Mouse (Mus musculus) ovary, adult 2 months (tissue): ENCODE measurements around the gene Spdye4b. TPM values are rescaled to one million over a fixed set of nuclear protein-coding genes. Genes with fewer than 3 reads are reported as not detected.

Experiments used
- polyA plus RNA-seq: library from polyadenylated mRNA; depleted of rRNA; stranded (reverse); fragments of >200 nt; gene quantifications from 2 replicates; pipeline ENCODE4 v1.2.3, GENCODE M21; 2012; rRNA removed

Spdye4b gene
- not detected in 2 replicates for polyA plus RNA-seq

DNA sequence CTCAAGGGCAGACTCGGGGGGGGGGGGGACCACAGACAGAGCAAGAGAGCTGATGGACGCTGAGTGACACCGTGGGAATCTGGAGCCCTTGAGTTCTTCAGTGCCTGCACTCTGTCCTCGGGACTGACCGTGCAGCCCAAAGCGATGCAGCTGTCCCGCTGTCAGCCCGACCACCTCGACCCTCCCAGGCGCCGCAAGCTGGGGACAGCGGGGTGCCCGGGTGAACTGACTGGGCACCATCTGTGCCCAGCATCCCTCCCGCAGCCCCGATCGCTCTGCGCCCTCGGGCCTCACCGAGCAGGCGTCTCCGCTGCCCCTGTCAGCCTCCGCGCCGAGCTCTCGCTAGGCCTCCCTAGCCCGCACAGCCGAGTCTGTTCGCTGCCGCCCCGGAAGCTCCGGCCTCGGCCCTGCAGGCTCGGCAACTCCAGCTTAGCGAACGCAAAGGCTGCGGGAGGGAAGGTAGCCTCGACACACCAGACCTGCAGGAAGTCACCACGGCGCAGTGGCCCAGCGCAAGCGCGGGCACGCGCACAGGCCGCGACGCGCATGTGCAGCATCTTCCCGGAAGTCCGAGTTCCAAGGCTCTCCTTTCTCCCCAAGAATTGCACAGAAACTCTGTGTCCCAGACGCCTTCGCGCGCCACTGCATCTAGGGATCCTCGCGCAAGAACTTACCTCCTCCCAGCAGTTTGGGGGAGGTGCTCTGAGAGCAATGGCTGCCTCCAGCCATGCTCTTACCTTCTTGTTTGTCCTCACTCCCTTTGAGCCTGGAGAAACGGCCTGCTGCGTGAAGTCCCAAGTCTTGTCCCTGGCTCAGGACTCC lies at the start of gene Spdye4b, which contains the start of gene Rbak:
Gene Spdye4b, plus strand, starts transcription at position 763 of the 822 bp plus-strand sequence.
Gene Rbak, minus strand, starts transcription at position 521 of the 822 bp plus-strand sequence.

GRCm38 (mm10) chr5:143147481-143147880 lies 33.3 kb upstream of the Spdye4b start, which contains the start of gene Olfr718-ps1:
Gene Olfr718-ps1, minus strand, starts transcription at chr5:143147581.

GRCm38 (mm10) chr5:143226790-143227189 lies 46.0 kb downstream of the Spdye4b start, which contains the start of gene Spdye4a:
Gene Spdye4a, minus strand, starts transcription at chr5:143226890.

GRCm38 (mm10) chr5:143235028-143235693 lies 54.3 kb downstream of the Spdye4b start, which contains the start of gene Zfp12:
Gene Zfp12, plus strand, starts transcription at chr5:143235163.

Other genes starting within 250 kb of the Spdye4b start
- 357 and 373 TPM in 2 replicates for gene Fscn1, start 220.7 kb upstream of the Spdye4b start, polyA plus RNA-seq
- 36.6 and 44.6 TPM in 2 replicates for gene Rnf216, start 68.0 kb upstream of the Spdye4b start, polyA plus RNA-seq
- gene Olfr718-ps1, start 33.4 kb upstream of the Spdye4b start, polyA plus RNA-seq: not detected in 2 replicates
- 6.7 and 7.1 TPM in 2 replicates for gene Rbak, start 242 bp upstream of the Spdye4b start, polyA plus RNA-seq
- not detected in 2 replicates for gene Spdye4a, start 45.9 kb downstream of the Spdye4b start, polyA plus RNA-seq
- 18.7 and 18.8 TPM in 2 replicates for gene Zfp12, start 54.1 kb downstream of the Spdye4b start, polyA plus RNA-seq
- gene Zfp316, start 89.0 kb downstream of the Spdye4b start, polyA plus RNA-seq: 27.4 and 42.8 TPM in 2 replicates
- 9.9 and 10.5 TPM in 2 replicates for gene Zfp853, start 112.6 kb downstream of the Spdye4b start, polyA plus RNA-seq
- 35.0 and 36.6 TPM in 2 replicates for gene E130309D02Rik, start 134.3 kb downstream of the Spdye4b start, polyA plus RNA-seq
- gene Zdhhc4, start 148.2 kb downstream of the Spdye4b start, polyA plus RNA-seq: 81.3 and 94.8 TPM in 2 replicates
- gene Grid2ip, start 176.3 kb downstream of the Spdye4b start, polyA plus RNA-seq: 0.15 and 0.36 TPM in 2 replicates
- gene Kdelr2, start 222.8 kb downstream of the Spdye4b start, polyA plus RNA-seq: 227 and 240 TPM in 2 replicates